Mouse (Mus musculus) hindbrain, embryonic 11.5 days (tissue): ENCODE data around the gene Gm10961. TPM values are rescaled to one million over a fixed set of nuclear protein-coding genes. Genes with fewer than 3 reads are reported as not detected.
A peak's percentile ranks its signal among the peaks of the same experiment; 100 is the strongest.

Source experiments
- ATAC-seq: fragments of 200-750 bp; cut with Nextera tagmentation; 2 replicates; pipeline ENCODE4 v1.8.0; 2017; ENCODE audit warnings: mild to moderate bottlenecking, moderate TSS enrichment, moderate library complexity; ENCODE audit not compliant: low FRiP score
- DNase-seq: peaks from one replicate; pipeline ENCODE4 v3.0.0-alpha.2; 2015; ENCODE audit warnings: low spot score
- H3K27ac ChIP-seq: fragments of 300-500 bp; sonication (generic); 2 replicates; pipeline ENCODE4 v1.5.1; 2014; ENCODE audit warnings: mild to moderate bottlenecking, low read depth, low read length
- H3K27me3 ChIP-seq: fragments of 300-500 bp; sonication (generic); 2 replicates; pipeline ENCODE4 v1.6.1; 2014; ENCODE audit warnings: mild to moderate bottlenecking, low read length, moderate library complexity, mixed read lengths; ENCODE audit not compliant: control insufficient read depth, insufficient read depth
- H3K36me3 ChIP-seq: fragments of 300-500 bp; sonication (generic); 2 replicates; pipeline ENCODE4 v1.6.1; 2014; ENCODE audit warnings: mild to moderate bottlenecking, low read length, moderate library complexity, mixed read lengths; ENCODE audit not compliant: control insufficient read depth, insufficient read depth
- H3K4me1 ChIP-seq: fragments of 300-500 bp; sonication (generic); replicated peaks from 2 replicates; pipeline ENCODE4 v1.6.1; 2014; ENCODE audit warnings: low read length, mixed read lengths; ENCODE audit not compliant: control insufficient read depth, insufficient read depth
- H3K4me2 ChIP-seq: fragments of 300-500 bp; sonication (generic); replicated peaks from 2 replicates; pipeline ENCODE4 v1.6.1; 2014; ENCODE audit warnings: mild to moderate bottlenecking, low read depth, low read length
- H3K4me3 ChIP-seq: fragments of 300-500 bp; sonication (generic); 2 replicates; pipeline ENCODE4 v1.5.1; 2014; ENCODE audit warnings: low read depth, low read length
- H3K9ac ChIP-seq: fragments of 300-500 bp; sonication (generic); 2 replicates; pipeline ENCODE4 v1.6.1; 2014; ENCODE audit warnings: low read depth, low read length
- H3K9me3 ChIP-seq: fragments of 300-500 bp; sonication (generic); 2 replicates; pipeline ENCODE4 v1.6.1; 2016; ENCODE audit warnings: low read length; ENCODE audit not compliant: control insufficient read depth
- WGBS: fragments of 180-500 bp; shearing (Covaris S2); extraction: QIAGEN DNeasy Blood & Tissue Kit; methylation state at CpG from one replicate; pipeline ENCODE4 v1.1.7; 2014; 5-methylcytosine and 5-hydroxymethylcytosine counted together
- polyA plus RNA-seq: library from polyadenylated mRNA; unstranded; fragments of >200 nt; fragmentation: Nextera tagmentation; extraction: Ambion mirVana; gene quantifications from 2 replicates; pipeline ENCODE4 v1.2.1, GENCODE M21; 2014

Gm10961 gene
- not detected in 2 replicates for polyA plus RNA-seq

DNA sequence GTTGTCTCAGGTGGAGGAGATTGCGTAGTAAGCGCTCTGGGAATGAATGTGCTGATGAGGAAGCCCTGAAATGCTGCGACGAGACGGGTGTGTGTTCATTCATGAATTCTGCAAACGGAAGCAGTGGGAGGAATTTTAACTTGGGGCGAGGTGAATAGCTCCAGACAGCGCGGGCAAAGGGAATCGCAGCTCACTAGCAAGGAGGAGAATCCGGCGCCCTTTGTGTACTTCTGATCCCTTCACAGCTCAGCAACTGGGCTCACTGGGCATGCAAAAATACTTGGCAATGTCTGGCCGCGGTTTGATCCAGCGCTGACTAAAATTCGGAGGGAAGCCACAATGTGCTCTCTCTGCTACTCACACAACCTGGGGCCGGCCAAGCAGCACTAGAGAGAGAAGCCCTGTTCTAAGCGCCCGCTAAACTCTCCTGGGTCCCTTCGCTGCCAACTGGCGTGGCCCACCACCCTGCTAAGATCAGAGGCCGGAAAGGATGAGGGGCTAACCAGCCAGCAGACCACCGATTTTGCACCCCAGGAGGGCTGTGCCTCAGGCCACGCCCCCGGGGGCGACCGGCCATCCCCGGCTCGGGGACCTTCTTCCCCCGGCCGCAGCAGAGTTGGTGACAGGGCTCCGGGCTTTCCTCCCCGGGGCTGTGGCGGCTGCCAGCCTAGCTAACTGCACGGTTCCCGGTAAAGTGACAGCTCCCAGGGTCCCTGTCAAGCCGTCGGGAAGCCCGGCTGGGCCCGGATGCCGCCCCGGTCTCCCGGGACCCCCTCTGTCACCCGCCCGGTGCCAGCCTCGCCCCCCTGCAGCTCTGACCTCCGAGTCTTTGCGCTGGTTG, at the start of gene Gm10961:
Gm10961 (plus strand) TSS at position 641 of the 841 bp plus-strand sequence.
- H3K9me3 ChIP-seq = no peaks in the 10 kb centered on the region
- peaks cover 7% of the 10 kb centered on the region for H3K36me3 ChIP-seq
- peak within 1 kb of the TSS; percentile 73 for H3K4me2 ChIP-seq
- under 1% methylated on average over 48 of the region's 48 CpGs for WGBS
- no peaks in the 10 kb centered on the region for H3K27me3 ChIP-seq
- DNase-seq (peak; percentile 76), ATAC-seq (peak; percentile 88)
- H3K4me1 ChIP-seq = no peaks in the 10 kb centered on the region
- H3K4me3 ChIP-seq = peak within 1 kb of the TSS; percentile 98
- H3K9ac ChIP-seq = peak within 1 kb of the TSS; percentile 98
- H3K27ac ChIP-seq = peak within 1 kb of the TSS; percentile 93

GRCm38 (mm10) chr3:107582130-107582874, 48.8 kb upstream of the Gm10961 start:
- DNase-seq = peak; percentile 50
- Histone ChIP-seq H3K27me3 (peaks cover 67% of the 10 kb centered on the region), H3K4me2 (peak overlapping the region; percentile 39), H3K36me3 (no peaks in the 10 kb centered on the region), H3K4me1 (peaks cover 4% of the 10 kb centered on the region), H3K9me3 (no peaks in the 10 kb centered on the region), H3K9ac (no peak overlapping the region), H3K4me3 (peak overlapping the region; percentile 24), H3K27ac (no peak overlapping the region)
- ATAC-seq = no peak
- 3% methylated on average over 18 of the region's 18 CpGs for WGBS

DNA sequence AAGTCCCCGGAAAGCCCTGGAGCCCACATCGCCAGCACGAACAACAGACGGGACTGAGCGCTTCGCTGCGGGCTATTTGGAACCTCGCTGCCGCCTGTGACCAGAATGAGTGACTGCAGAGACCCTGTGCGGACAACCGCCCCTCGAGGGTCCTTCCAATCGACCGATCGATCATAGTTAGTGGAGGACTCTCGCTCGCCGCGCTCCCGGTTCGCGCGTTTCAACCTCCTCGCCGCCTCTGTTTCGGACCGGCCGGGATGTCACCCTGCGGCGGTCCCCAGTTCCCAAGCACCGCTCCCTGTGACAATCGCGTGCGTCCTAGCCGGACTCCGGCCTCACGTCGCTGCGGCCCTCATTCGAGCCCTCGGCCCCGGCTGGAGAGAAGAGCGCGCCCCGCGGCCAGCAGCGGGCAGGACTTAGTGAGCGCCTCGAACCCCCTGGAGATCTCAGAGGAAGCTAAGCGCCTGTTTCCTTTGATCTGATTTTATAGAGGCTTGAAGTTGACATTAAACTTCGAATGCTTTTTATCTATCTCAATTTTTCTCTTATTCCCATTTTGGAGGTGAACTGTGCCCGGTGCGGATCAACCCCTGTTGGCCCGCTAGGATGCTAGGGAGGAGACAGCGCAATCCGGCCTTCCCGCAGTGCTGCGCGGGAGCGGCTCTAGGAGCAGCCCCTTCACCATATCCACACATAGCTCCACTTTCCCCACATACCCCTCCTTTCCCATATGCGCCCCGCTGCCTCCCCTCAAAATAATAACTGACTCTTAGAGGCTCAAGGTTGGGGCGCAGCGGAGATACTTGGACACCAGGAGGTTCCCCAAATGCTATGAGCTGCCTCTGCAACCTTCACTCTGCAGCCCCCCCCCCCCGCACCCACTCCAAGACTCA, 48.0 kb upstream of the Gm10961 start:
- WGBS = under 1% methylated on average over 64 of the region's 65 CpGs
- ATAC-seq (no peak), DNase-seq (peak; percentile 70)
- Histone ChIP-seq H3K9me3 (no peaks in the 10 kb centered on the region), H3K4me3 (peak overlapping the region; percentile 24), H3K4me2 (peak overlapping the region; percentile 39), H3K27me3 (peaks cover 67% of the 10 kb centered on the region), H3K9ac (no peak overlapping the region), H3K4me1 (peaks cover 4% of the 10 kb centered on the region), H3K36me3 (no peaks in the 10 kb centered on the region), H3K27ac (no peak overlapping the region)

DNA sequence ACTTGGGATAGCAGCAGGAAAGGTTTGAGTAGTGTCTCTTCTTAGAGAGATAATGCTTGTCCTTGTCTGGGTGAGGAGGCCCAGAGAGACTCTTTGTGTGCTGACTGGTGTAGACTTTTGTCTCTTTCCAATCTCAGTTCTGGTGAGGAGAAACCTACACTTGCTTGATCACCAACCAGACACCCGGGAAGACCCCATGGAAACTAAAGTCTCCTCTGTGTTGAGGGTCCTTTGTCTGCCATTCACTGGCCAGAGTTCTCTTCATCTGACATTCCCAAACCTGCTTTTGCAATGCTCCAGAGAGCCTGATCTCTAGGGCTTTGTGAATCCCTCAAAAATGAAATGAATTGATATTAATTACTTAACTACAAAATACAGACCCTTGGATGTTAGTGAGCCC, 47.2 kb upstream of the Gm10961 start:
- peaks cover 67% of the 10 kb centered on the region for H3K27me3 ChIP-seq
- WGBS = 3% methylated on average over 1 of the region's 1 CpGs
- H3K4me2 ChIP-seq = no peak overlapping the region
- no peak overlapping the region for H3K4me3 ChIP-seq
- no peak overlapping the region for H3K27ac ChIP-seq
- no peaks in the 10 kb centered on the region for H3K9me3 ChIP-seq
- DNase-seq (peak; percentile 38), ATAC-seq (no peak)
- no peak overlapping the region for H3K9ac ChIP-seq
- peaks cover 4% of the 10 kb centered on the region for H3K4me1 ChIP-seq
- H3K36me3 ChIP-seq = no peaks in the 10 kb centered on the region

DNA sequence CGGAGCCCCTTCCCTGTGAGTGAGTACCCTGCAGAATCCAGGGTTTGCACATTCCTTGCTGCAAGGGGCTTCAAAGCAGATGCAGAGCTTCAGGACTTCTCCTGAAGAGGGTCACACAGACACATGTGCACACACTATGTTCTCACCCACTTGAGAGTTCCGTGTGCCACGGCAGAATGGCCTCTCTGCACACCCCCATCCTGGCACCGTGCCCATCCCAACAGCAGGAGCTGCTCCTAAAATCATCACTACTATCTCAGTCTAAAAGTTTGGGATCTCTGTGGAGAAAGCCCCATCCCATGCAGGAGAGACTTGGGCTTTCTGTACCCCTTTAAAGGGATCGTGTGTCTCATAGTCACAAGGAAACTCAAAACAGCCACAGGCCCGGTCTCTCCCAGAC, 44.6 kb upstream of the Gm10961 start:
- H3K36me3 ChIP-seq = no peaks in the 10 kb centered on the region
- H3K27me3 ChIP-seq = peaks cover 46% of the 10 kb centered on the region
- 73% methylated on average over 6 of the region's 6 CpGs for WGBS
- H3K4me2 ChIP-seq = no peak overlapping the region
- H3K9me3 ChIP-seq = no peaks in the 10 kb centered on the region
- no peak for DNase-seq
- H3K9ac ChIP-seq = no peak overlapping the region
- no peak overlapping the region for H3K4me3 ChIP-seq
- ATAC-seq = no peak
- H3K27ac ChIP-seq = no peak overlapping the region
- H3K4me1 ChIP-seq = peaks cover 4% of the 10 kb centered on the region

GRCm38 (mm10) chr3:107591612-107592011, 39.5 kb upstream of the Gm10961 start:
- Histone ChIP-seq H3K9me3 (no peaks in the 10 kb centered on the region), H3K4me1 (peaks cover 7% of the 10 kb centered on the region), H3K9ac (no peak overlapping the region), H3K36me3 (no peaks in the 10 kb centered on the region), H3K27ac (no peak overlapping the region), H3K4me2 (no peak overlapping the region), H3K27me3 (peaks cover 47% of the 10 kb centered on the region), H3K4me3 (no peak overlapping the region)
- WGBS = 33% methylated on average over 1 of the region's 1 CpGs
- ATAC-seq = no peak
- no peak for DNase-seq

- H3K27ac ChIP-seq = no peak overlapping the region
- no peak overlapping the region for H3K4me3 ChIP-seq
- DNase-seq (no peak), ATAC-seq (no peak)
- H3K9ac ChIP-seq = no peak overlapping the region
- no peaks in the 10 kb centered on the region for H3K9me3 ChIP-seq
- 52% methylated on average over 2 of the region's 2 CpGs for WGBS
- H3K4me2 ChIP-seq = no peak overlapping the region
- no peaks in the 10 kb centered on the region for H3K36me3 ChIP-seq
- H3K4me1 ChIP-seq = peaks cover 7% of the 10 kb centered on the region
- peaks cover 56% of the 10 kb centered on the region for H3K27me3 ChIP-seq
These were observed 37.5 kb upstream of the Gm10961 start for GRCm38 (mm10) chr3:107593632-107594031.

- WGBS = 2% methylated on average over 33 of the region's 46 CpGs
- peaks cover 7% of the 10 kb centered on the region for H3K4me1 ChIP-seq
- H3K9me3 ChIP-seq = no peaks in the 10 kb centered on the region
- ATAC-seq = peak; percentile 20
- H3K4me3 ChIP-seq = peak within 1 kb of the TSS; percentile 34
- H3K27ac ChIP-seq = no peak within 1 kb of the TSS
- peak within 1 kb of the TSS; percentile 60 for H3K4me2 ChIP-seq
- no peaks in the 10 kb centered on the region for H3K36me3 ChIP-seq
- peaks cover 68% of the 10 kb centered on the region for H3K27me3 ChIP-seq
- peak within 1 kb of the TSS; percentile 28; the same call in 1 of the 2 replicates for H3K9ac ChIP-seq
- DNase-seq = peak; percentile 45
These were observed 36.4 kb upstream of the Gm10961 start, which contains the start of gene Alx3 for GRCm38 (mm10) chr3:107594662-107595263. Gene Alx3, plus strand, starts transcription at chr3:107595031.
